Mouse (Mus musculus): ENCODE data around the gene Gramd1c.

GRCm38 (mm10) chr16:44101181-44101710 is 38.1 kb upstream of the Gramd1c start:
- TF ChIP-seq CTCF (conservative IDR thresholded peaks at IDR 0.05; ENCODE audit: low read length), result no peak
- no peak for TF ChIP-seq POU5F1 (IDR thresholded peaks at IDR 0.05; ENCODE audit: borderline replicate concordance, low read length)
- no peak for TF ChIP-seq NANOG (IDR thresholded peaks at IDR 0.05; ENCODE audit: borderline replicate concordance, low read length)

Measured in E14TG2a.4 (cell line).